Mouse (Mus musculus) left cerebral cortex, postnatal 10 days (tissue): ENCODE measurements around the gene Fer. TPM values are rescaled to one million over a fixed set of nuclear protein-coding genes. Genes with fewer than 3 reads are reported as not detected.
A peak's percentile ranks its signal among the peaks of the same experiment; 100 is the strongest.

Source experiments
- DNase-seq, 2 experiments: peaks; one replicate each; pipeline ENCODE4 v3.0.0; 2021 to 2022; ENCODE audit warnings: low spot score in 2 of 2, mixed read lengths in 1 of 2; ENCODE audit errors: extremely low spot score in 1 of 2
- intact Hi-C: fragments of 180-260 bp; cut with DNase I; formaldehyde crosslinking; loops from one replicate; pipeline ENCODE4 v1.15.1; 2025
- total RNA-seq, 2 experiments: library from RNA; stranded (reverse); gene quantifications; 2 replicates each; pipeline ENCODE4 v1.2.3; 2021

Fer gene
- total RNA-seq, 2 experiments from 2014 or later, result 32.4 to 33.9 TPM

- no peak for DNase-seq
- intact Hi-C loops, result no loop called here
Measured at GRCm38 (mm10) chr17:63969448-63969847, 106.6 kb downstream of the Fer start.

GRCm38 (mm10) chr17:63970239-63970638, 107.4 kb downstream of the Fer start:
- no peak for DNase-seq
- intact Hi-C loops, result no loop called here

- intact Hi-C loops, result no loop called here
Measured at GRCm38 (mm10) chr17:63970939-63971338, 108.1 kb downstream of the Fer start.

GRCm38 (mm10) chr17:63972181-63972580, 109.3 kb downstream of the Fer start:
- intact Hi-C loops, result no loop called here
- DNase-seq, result no peak

More at GRCm38 (mm10) chr17:63970939-63971338, 108.1 kb downstream of the Fer start:
- DNase-seq, result no peak

- DNase-seq, result no peak
- intact Hi-C loops, result no loop called here
Measured at GRCm38 (mm10) chr17:63973806-63974205, 110.9 kb downstream of the Fer start.

- intact Hi-C loops, result no loop called here
- DNase-seq, result no peak
Measured at GRCm38 (mm10) chr17:63974253-63974652, 111.4 kb downstream of the Fer start.

GRCm38 (mm10) chr17:63978794-63979571, 116.1 kb downstream of the Fer start:
- DNase-seq, result no peak
- intact Hi-C loops, result no loop called here

GRCm38 (mm10) chr17:63980167-63980566, 117.3 kb downstream of the Fer start:
- DNase-seq, result no peak
- intact Hi-C loops, result no loop called here

GRCm38 (mm10) chr17:63988710-63989109, 125.8 kb downstream of the Fer start:
- intact Hi-C loops, result no loop called here
- no peak for DNase-seq

- intact Hi-C loops, result no loop called here
- no peak for DNase-seq
Measured at GRCm38 (mm10) chr17:63991160-63991559, 128.3 kb downstream of the Fer start.

- intact Hi-C loops, result no loop called here
- DNase-seq, result peak in 1 of 2 experiments; percentile 20
Measured at GRCm38 (mm10) chr17:63995921-63996320, 133.1 kb downstream of the Fer start.

GRCm38 (mm10) chr17:63997643-63998042, 134.8 kb downstream of the Fer start:
- intact Hi-C loops, result no loop called here
- DNase-seq, result no peak

GRCm38 (mm10) chr17:64003444-64003843, 140.6 kb downstream of the Fer start:
- intact Hi-C loops, result no loop called here
- no peak for DNase-seq

GRCm38 (mm10) chr17:64005575-64006249, 142.8 kb downstream of the Fer start:
- DNase-seq, result no peak
- intact Hi-C loops, result no loop called here

- no peak for DNase-seq
- intact Hi-C loops, result no loop called here
Measured at GRCm38 (mm10) chr17:64016606-64017005, 153.7 kb downstream of the Fer start.

- intact Hi-C loops, result no loop called here
- DNase-seq, result no peak
Measured at GRCm38 (mm10) chr17:64018240-64018639, 155.4 kb downstream of the Fer start.

- intact Hi-C loops, result no loop called here
- DNase-seq, result no peak
Measured at GRCm38 (mm10) chr17:64018870-64019269, 156.0 kb downstream of the Fer start.

GRCm38 (mm10) chr17:64019646-64020045, 156.8 kb downstream of the Fer start:
- intact Hi-C loops, result no loop called here
- no peak for DNase-seq

- intact Hi-C loops, result no loop called here
- DNase-seq, result no peak
Measured at GRCm38 (mm10) chr17:64026485-64026884, 163.6 kb downstream of the Fer start.

- intact Hi-C loops, result no loop called here
- no peak for DNase-seq
Measured at GRCm38 (mm10) chr17:64041771-64042170, 178.9 kb downstream of the Fer start.
